Mouse (Mus musculus) retina, postnatal 7 days (tissue): ENCODE results near the gene Socs5.

Experiments used
- DNase-seq: peaks from one replicate; pipeline ENCODE4 v3.0.0-alpha.2; 2012; ENCODE audit warnings: low read depth, low spot score

Socs5 gene

DNA sequence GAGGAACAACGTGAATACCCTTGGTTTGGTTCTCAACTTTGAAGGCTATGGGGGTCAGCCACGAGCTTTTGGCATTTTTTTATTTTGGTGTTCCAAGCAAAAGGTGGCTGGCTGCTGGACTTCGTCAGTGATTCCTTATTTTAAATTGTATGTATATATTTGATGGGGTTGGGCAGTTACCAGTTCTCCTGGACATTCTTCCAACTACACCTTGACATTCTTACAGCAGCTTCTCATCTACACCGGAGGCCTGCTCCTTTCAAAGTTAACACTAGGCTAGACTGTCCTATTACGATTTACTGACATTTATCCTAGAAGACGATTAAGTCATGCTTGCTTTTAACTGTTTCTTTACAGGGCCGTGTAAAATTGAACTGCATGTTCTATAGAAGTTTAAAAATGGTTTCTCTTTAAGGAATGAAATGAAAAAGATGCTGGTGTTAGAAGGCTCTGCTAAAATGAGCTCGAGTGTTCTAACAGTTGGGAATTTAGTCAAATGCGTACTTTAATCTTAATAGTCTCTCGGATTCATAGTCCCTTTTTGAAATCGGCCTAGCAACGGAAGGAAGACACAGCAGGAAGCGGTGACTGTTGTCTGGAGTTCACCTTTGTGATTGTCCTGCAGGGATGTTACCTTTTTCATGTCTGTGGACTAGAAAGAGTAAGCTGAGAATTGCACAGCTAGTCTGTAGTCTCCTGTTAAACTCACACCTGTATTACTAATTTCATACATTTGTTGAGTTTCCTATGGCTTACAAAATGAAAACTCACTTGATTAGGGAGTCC lies 1.2 kb downstream of the Socs5 start:
- DNase-seq, result no peak

DNA sequence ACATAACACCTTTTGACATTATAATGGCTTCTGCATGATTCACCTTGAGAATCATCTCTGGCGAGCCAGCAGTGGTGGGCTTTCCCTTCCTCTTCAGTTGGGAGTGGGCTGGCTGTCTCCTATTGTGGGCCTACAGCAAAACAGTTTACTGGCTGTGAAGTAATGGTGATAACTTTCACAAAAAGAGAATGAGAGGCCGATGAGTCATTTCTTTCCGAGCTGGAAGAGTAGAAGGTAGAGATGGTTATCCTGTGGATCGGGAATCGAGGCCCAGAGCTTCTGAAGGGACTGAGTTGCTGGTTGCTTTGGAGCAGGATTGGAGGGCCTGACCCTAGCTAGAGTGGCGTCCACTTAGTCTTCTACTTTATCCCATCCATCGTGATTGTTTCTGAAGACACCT lies 2.0 kb downstream of the Socs5 start:
- DNase-seq, result no peak

DNA sequence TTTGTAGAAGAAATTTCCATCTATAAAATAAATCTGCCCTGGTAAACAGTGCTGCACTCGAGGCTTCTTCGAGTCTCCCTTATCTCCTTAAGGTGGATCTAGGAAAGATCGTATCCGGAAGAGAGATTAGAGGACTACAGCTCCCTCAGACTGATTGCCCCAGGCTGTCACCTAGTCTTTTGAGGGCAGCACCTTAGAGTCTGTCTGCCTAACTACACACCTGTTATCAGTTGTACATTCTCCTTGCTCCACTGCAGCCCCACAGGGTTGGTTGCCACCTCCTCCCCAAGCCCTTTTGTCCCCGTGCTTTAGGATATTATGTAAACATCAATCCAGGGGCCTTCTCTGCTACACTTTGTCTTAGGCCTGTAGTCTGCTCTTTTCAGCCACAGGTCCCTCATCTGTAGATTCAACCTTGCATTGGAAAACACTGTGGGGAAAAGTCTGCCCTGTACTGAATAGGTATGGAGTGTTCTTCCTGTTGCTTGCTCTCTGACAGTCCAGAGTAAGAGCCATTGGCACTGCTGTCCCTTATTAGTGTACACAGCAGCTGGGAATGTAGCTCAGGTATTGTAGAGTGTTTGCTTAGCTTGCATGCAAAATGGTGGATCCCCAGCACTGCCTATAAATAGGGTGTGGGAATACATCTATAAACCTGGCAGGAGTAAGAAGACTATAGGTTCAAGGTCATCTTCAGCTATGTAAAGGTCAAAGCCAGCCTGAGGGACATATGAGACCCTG lies 5.5 kb downstream of the Socs5 start:
- no peak for DNase-seq

DNA sequence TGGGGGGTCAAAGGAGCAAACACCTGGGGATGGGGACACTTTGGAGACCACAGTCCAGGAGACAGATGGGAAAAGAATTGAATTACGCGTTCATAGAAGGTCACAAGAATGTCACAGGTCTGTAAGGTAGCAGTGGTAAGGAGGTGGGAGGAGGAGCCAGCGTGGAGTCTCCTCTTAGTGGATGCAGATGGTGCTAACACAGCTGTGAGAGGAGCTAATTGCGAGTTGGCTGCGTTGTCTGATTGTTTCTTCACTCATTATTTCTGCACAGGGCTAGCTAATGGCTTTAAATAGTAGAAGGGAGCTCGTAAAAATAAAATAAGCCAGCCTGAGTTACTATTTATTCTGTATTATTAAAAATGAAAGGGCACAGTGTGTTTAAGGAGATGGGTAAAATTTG lies 8.1 kb downstream of the Socs5 start:
- DNase-seq, result no peak

DNA sequence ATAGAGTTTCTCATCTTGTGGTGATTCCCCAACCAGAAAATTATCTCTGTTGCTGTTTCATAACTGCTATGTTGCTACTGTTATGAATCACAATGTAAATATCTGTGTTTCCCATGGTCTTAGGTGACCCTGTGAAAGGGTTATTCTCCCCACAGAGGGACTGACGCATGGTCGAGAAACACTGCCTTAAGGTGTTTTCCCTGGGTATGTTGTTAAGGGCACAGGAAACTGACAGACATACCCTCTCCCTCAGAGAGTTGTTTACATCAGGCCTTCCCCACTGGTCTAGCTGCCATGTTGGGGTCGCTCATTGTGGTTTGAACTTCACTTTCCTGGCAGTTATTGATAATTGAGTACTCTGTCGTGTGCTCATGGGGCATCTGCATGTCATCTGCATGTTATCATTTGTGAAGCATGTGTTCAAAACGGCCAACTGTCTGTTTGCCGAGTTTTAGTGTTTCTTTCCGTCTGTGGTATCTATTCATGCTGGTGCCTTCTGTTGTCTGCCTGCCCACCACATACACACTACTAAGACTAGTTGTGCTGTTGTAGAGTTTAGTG lies 11.6 kb downstream of the Socs5 start:
- DNase-seq, result no peak

DNA sequence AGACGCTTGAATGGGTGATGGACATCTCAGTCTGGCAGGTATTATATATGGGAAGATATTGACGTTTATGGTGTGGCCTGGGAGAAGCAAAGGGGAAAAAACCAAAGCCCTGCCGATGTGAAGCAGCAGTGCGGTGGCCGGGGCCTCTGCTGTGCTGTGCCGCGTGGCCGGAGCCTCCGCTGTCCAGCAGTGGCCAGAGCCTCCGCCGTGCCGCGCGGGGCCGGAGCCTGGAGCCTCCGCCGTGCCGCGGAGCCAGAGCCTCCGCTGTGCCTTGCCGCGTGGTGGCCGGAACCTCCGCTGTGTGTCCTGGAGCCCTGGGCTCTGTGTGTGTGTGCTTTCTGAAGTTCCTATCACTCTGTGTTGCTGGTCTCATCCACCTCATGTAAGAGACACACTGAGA lies 17.9 kb downstream of the Socs5 start:
- no peak for DNase-seq

- DNase-seq, result no peak
Observed at GRCm38 (mm10) chr17:87132258-87132657, 24.8 kb downstream of the Socs5 start.

GRCm38 (mm10) chr17:87133823-87134222 lies 26.3 kb downstream of the Socs5 start:
- DNase-seq, result no peak

DNA sequence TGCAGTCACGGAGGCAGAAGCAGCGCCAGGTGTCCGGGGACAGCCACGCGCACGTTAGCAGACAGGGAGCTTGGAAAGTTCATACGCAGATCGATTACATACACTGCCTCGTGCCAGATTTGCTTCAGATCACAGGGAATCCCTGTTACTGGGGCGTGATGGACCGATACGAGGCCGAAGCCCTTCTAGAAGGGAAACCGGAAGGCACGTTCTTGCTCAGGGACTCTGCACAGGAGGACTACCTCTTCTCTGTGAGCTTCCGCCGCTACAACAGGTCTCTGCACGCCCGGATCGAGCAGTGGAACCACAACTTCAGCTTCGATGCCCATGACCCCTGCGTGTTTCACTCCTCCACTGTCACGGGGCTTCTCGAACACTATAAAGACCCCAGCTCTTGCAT lies 27.2 kb downstream of the Socs5 start:
- no peak for DNase-seq

- no peak for DNase-seq
Observed at GRCm38 (mm10) chr17:87135741-87136140, 28.3 kb downstream of the Socs5 start.

DNA sequence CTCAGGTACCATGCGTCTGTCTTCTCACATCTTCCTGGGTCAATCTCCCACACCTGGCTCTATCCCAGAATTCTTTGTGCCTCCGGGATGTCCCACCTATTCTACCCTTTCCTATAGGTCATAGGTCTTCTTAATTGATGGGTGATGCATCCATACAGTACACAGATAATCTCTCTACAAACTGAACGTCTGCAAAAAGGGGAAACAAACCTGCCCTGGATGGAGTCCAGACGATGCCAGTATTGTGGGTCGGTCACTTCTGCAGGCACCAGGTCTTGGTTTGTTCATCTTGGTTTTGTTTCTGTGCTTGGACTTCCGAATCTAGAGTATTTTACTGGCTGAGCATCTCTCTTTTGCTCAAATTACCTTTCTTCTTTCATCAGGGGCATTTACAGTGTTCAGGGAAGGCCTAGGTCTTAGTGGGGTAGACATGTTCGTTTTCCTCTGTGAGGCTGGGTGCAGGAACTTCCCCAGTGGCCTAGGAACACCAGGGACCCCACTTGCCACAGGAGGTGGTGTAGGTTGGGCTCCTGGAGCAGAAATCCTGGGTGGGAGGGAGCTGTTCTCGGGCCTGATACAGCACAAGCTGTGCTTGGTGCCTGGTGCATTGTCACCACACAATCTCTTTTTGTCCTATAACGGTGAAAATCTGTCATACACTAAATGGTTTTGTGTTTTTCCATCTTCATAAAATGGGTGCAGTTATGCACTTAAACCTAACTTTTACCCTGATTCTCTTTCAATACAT lies 33.9 kb downstream of the Socs5 start:
- DNase-seq, result no peak

DNA sequence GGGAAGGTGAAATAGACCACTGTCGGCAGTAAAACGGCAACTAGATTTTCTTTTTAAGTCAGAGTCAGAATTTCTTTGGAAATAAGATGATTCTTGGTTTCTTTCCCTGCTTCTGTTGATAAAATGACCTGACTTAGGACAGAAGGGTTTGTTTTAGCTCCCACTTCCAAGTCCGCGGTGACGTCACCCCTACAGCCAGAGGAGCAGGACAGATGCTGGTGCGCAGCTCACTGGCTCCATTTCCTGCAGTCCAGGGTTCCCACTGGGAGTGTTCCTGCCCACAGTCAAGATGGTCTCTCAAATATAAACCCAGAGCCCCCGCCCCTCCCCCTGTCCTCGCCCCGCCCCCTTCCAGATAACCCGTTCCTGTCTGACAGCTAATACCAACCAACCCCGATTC lies 34.8 kb downstream of the Socs5 start:
- DNase-seq, result no peak

DNA sequence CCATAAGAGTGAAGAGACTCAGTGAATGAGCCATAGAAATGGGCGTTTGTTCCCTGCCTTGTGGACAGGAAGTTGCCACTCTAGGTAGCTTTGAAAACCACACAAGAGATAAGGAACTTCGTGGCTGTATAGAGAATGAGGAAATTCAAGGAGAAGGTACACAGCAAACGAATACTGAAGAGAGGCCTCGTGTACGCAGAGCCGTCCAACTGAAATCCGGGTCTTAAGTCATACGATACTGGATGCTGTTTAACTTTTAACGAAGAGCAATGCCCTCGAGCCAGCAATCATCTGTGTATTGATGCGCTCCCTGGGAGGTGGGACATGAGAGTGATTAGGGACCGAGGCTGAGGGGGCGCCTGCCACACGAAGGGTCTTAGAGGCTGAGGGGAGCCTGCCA lies 35.7 kb downstream of the Socs5 start:
- no peak for DNase-seq

- DNase-seq, result no peak
Observed at GRCm38 (mm10) chr17:87146415-87147021, 39.0 kb downstream of the Socs5 start.

DNA sequence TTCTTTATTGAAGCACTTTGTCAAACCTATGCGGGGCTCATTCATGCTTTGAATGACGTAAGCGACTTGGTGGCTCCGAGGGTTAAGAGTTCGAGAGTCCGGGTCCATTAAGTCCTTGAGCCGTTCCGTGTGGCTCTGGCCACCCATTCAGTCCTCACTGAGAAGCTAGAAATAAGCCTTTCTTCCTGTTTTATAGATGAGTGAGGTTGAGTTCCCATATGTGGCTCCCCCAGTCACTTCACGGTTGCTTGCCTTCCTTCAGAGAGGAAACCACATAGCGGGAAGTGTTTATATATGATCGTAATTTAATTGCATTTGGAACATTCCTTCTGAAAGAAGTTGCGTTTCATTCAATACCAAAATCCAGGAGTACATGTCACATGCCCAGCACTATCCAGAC lies 42.3 kb downstream of the Socs5 start:
- DNase-seq, result no peak

- DNase-seq, result no peak
Observed at GRCm38 (mm10) chr17:87152984-87153383, 45.5 kb downstream of the Socs5 start.

GRCm38 (mm10) chr17:87155664-87156063 lies 48.2 kb downstream of the Socs5 start:
- no peak for DNase-seq

DNA sequence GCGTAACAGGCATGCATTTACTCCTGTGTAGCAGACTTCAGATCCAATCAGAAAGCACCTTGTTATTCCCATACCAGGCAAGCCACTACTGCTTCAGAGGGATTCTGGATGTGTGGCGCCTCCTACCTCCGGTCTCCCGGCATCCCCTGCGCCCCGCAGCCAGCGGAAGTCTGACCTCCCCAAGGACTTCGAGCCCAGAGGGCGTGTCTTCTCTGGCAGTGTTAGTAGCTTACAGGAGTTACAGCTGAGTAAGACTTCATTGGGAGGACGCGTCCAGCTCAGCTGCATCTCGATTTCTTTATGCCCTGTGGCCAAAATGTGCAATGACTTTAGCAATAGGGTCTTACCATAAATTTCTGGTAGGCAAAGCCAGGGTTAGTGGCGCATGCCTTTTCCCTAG lies 50.3 kb downstream of the Socs5 start:
- DNase-seq, result no peak

- DNase-seq, result no peak
Observed at GRCm38 (mm10) chr17:87158597-87158996, 51.1 kb downstream of the Socs5 start.

DNA sequence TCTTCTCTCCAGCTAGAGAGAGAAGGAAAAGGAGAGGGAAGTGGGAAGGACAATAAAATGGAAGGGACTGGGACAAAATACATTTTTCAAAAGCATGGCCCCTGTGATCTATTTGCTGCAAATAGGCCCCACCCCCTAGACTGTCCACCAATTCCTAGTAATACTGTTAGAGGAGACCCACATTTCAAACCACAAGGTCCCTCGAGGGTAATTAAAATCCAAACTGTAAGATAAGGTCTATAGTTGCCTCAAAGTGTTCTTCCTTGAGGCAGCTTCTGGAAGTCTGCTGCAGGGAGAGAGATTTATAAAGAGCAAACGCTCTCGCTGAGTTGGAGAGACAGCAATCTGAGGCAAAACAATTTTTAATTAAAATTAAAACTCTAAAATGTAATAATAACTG lies 52.8 kb downstream of the Socs5 start:
- DNase-seq, result no peak

- DNase-seq, result no peak
Observed at GRCm38 (mm10) chr17:87164312-87164922, 56.9 kb downstream of the Socs5 start.
